Mouse (Mus musculus): ENCODE data around the gene Klhl13.

The Klhl13 gene

GRCm38 (mm10) chrX:23364514-23365381 lies at the start of gene Klhl13:
Gene Klhl13 (minus strand): TSS chrX:23365082.
- DNase-seq, result peak; percentile 79

- DNase-seq, result peak; percentile 23
These were observed 44.6 kb upstream of the Klhl13 start for GRCm38 (mm10) chrX:23409296-23410149.

GRCm38 (mm10) chrX:23388716-23389115 lies 23.8 kb upstream of the Klhl13 start:
- no peak for DNase-seq

GRCm38 (mm10) chrX:23363441-23363840 lies 1.4 kb downstream of the Klhl13 start:
- no peak for DNase-seq

- no peak for DNase-seq
These were observed 4.4 kb downstream of the Klhl13 start for GRCm38 (mm10) chrX:23360446-23360845.

GRCm38 (mm10) chrX:23350083-23350482 lies 14.8 kb downstream of the Klhl13 start:
- DNase-seq, result no peak

GRCm38 (mm10) chrX:23328116-23328515 lies 36.8 kb downstream of the Klhl13 start:
- DNase-seq, result peak; percentile 1

GRCm38 (mm10) chrX:23318857-23319256 lies 46.0 kb downstream of the Klhl13 start:
- DNase-seq, result no peak

GRCm38 (mm10) chrX:23295952-23296598 lies 68.8 kb downstream of the Klhl13 start:
- peak; percentile 43 for DNase-seq

- no peak for DNase-seq
These were observed 79.5 kb downstream of the Klhl13 start for GRCm38 (mm10) chrX:23285442-23285817.

GRCm38 (mm10) chrX:23284530-23285441 lies 80.1 kb downstream of the Klhl13 start:
- no peak for DNase-seq

- DNase-seq, result no peak
These were observed 97.3 kb downstream of the Klhl13 start for GRCm38 (mm10) chrX:23267601-23268000.

- DNase-seq, result no peak
These were observed 116.1 kb downstream of the Klhl13 start for GRCm38 (mm10) chrX:23248752-23249151.

All from lung, postnatal 10 days (tissue).